Mouse (Mus musculus) forebrain, embryonic 15.5 days (tissue): ENCODE data around the gene Trnau1ap. TPM values are rescaled to one million over a fixed set of nuclear protein-coding genes. Genes with fewer than 3 reads are reported as not detected.

Experiments used
- polyA plus RNA-seq: library from polyadenylated mRNA; unstranded; fragments of >200 nt; fragmentation: Nextera tagmentation; extraction: Ambion mirVana; gene quantifications from 2 replicates; pipeline ENCODE4 v1.2.1, GENCODE M21; 2015

Trnau1ap gene
- polyA plus RNA-seq, 1 experiment from 2014 or later, result 86.3 TPM

Other genes starting within 250 kb of the Trnau1ap start
- 0.11 and 0.17 TPM in 2 replicates for gene Oprd1, start 185.1 kb downstream of the Trnau1ap start, polyA plus RNA-seq
- gene Ythdf2, start 117.2 kb downstream of the Trnau1ap start, polyA plus RNA-seq, result 151 and 160 TPM in 2 replicates
- gene Gmeb1, start 67.9 kb downstream of the Trnau1ap start, polyA plus RNA-seq, result 50.8 and 53.3 TPM in 2 replicates
- 44.6 and 50.5 TPM in 2 replicates for gene Taf12, start 55.2 kb downstream of the Trnau1ap start, polyA plus RNA-seq
- 0.60 and 1.0 TPM in 2 replicates for gene Rab42, start 26.2 kb downstream of the Trnau1ap start, polyA plus RNA-seq
- 53.3 and 55.1 TPM in 2 replicates for gene Rcc1, start 24.1 kb upstream of the Trnau1ap start, polyA plus RNA-seq
- 11.5 and 12.6 TPM in 2 replicates for gene Phactr4, start 93.0 kb upstream of the Trnau1ap start, polyA plus RNA-seq
- gene Med18, start 134.4 kb upstream of the Trnau1ap start, polyA plus RNA-seq, result 20.8 and 21.3 TPM in 2 replicates
- gene Sesn2, start 181.0 kb upstream of the Trnau1ap start, polyA plus RNA-seq, result 5.6 and 6.3 TPM in 2 replicates
- 1,097 and 1,228 TPM in 2 replicates for gene Atpif1, start 204.1 kb upstream of the Trnau1ap start, polyA plus RNA-seq
- gene Dnajc8, start 206.0 kb upstream of the Trnau1ap start, polyA plus RNA-seq, result 146 and 150 TPM in 2 replicates
- 0.26 and 0.39 TPM in 2 replicates for gene Ptafr, start 234.5 kb upstream of the Trnau1ap start, polyA plus RNA-seq